Mouse (Mus musculus) CD8-positive naive resting alpha-beta T cell, adult 2 months (primary cell): ENCODE measurements around the gene Alcam.
A peak's percentile ranks its signal among the peaks of the same experiment; 100 is the strongest.

Experiments used
- DNase-seq, 2 experiments: peaks; one replicate each; pipeline ENCODE4 v3.0.0; 2022; ENCODE audit warnings: low read depth in 2 of 2, low spot score in 2 of 2

Alcam gene

GRCm38 (mm10) chr16:52280186-52280585 is 173.7 kb downstream of the Alcam start:
- DNase-seq, result no peak

GRCm38 (mm10) chr16:52265066-52265465 is 188.8 kb downstream of the Alcam start:
- no peak for DNase-seq

- DNase-seq, result no peak
These were observed 190.1 kb downstream of the Alcam start for GRCm38 (mm10) chr16:52263751-52264150.

- DNase-seq, result no peak
These were observed 191.3 kb downstream of the Alcam start for GRCm38 (mm10) chr16:52262582-52262981.

- DNase-seq, result no peak
These were observed 192.1 kb downstream of the Alcam start for GRCm38 (mm10) chr16:52261755-52262154.

GRCm38 (mm10) chr16:52250935-52251334 is 202.9 kb downstream of the Alcam start:
- DNase-seq, result no peak

- DNase-seq, result no peak
These were observed 203.7 kb downstream of the Alcam start for GRCm38 (mm10) chr16:52250196-52250595.

GRCm38 (mm10) chr16:52243421-52243973 is 210.4 kb downstream of the Alcam start:
- no peak for DNase-seq

GRCm38 (mm10) chr16:52242144-52242543 is 211.7 kb downstream of the Alcam start:
- DNase-seq, result no peak

- DNase-seq, result no peak
These were observed 223.9 kb downstream of the Alcam start for GRCm38 (mm10) chr16:52229930-52230329.

- no peak for DNase-seq
These were observed 224.4 kb downstream of the Alcam start for GRCm38 (mm10) chr16:52229446-52229845.

GRCm38 (mm10) chr16:52222896-52223295 is 231.0 kb downstream of the Alcam start:
- no peak for DNase-seq

- DNase-seq, result no peak
These were observed 234.8 kb downstream of the Alcam start for GRCm38 (mm10) chr16:52219069-52219468.

- no peak for DNase-seq
These were observed 242.8 kb downstream of the Alcam start for GRCm38 (mm10) chr16:52210844-52211606.

- peak; percentile 23 to 51 for DNase-seq
These were observed 253.8 kb downstream of the Alcam start for GRCm38 (mm10) chr16:52200107-52200506.
